Mouse (Mus musculus) brain, embryonic 14.5 days (tissue): ENCODE results near the gene Clec4f.
"Not testable (repeated sequence)": the region's sequence is repeated elsewhere in the genome, so short reads cannot be mapped to it uniquely, and the experiment has no call there.

Experiments used
- CTCF ChIP-seq: fragments of 200-500 bp; IDR thresholded peaks from 2 replicates; pipeline ENCODE4 v1.5.1; 2012; ENCODE audit warnings: inconsistent platforms, mild to moderate bottlenecking, moderate library complexity, borderline replicate concordance; ENCODE audit not compliant: insufficient read depth, insufficient read length; ENCODE audit errors: extremely low read depth
- POLR2A ChIP-seq: fragments of 200-500 bp; IDR thresholded peaks from 2 replicates; pipeline ENCODE4 v1.6.1; 2012; ENCODE audit warnings: mild to moderate bottlenecking, inconsistent platforms, borderline replicate concordance; ENCODE audit not compliant: poor library complexity, insufficient read depth, insufficient read length, severe bottlenecking; ENCODE audit errors: extremely low read depth

- not testable (repeated sequence) for TF ChIP-seq POLR2A, CTCF
These were observed 21.4 kb downstream of the Clec4f start for GRCm38 (mm10) chr6:83634631-83635030.
